24 mouse cellular contexts compared by ENCODE assay signal in genomic region chr7:48841538-48841937, GRCm38 (mm10). TPM values are rescaled to one million over a fixed set of nuclear protein-coding genes. Genes with fewer than 3 reads are reported as not detected.
DNase-seq lines count a peak whose midpoint lies in the region; ATAC-seq and TF ChIP-seq lines count a peak whose summit lies in the region.
"Had no signal": no experiment of that assay in that cellular context is flagged by ENCODE, and none has a peak within 500 bp of the region (broad histone marks: within the 10 kb centered on the region; RNA-seq: fewer than 3 reads in every experiment).

No protein-coding gene starts in this region.

- H3K79me2 ChIP-seq in heart, adult 2 months (replicated peaks; ENCODE audit: control insufficient read depth, insufficient read depth, low read length), result no peaks in the 10 kb centered on the region

- no peak for TF ChIP-seq EP300 in heart, adult 2 months (IDR thresholded peaks at IDR 0.05; ENCODE audit: insufficient read depth, low read depth, low read length)
- no peak for TF ChIP-seq EP300 in heart, postnatal 0 days (IDR thresholded peaks at IDR 0.05; ENCODE audit: low read depth)

- 52% methylated on average over 4 of the region's 4 CpGs for WGBS in heart, adult 2 months
- WGBS in heart, embryonic 13.5 days, result 57% methylated on average over 4 of the region's 4 CpGs
- 25% methylated on average over 4 of the region's 4 CpGs for WGBS in heart, postnatal 0 days

- no peak for TF ChIP-seq CTCF in heart, adult 2 months (IDR thresholded peaks at IDR 0.05)
- TF ChIP-seq CTCF in heart, postnatal 0 days (IDR thresholded peaks at IDR 0.05; ENCODE audit: low read depth), result no peak

- ATAC-seq in heart, embryonic 13.5 days (ENCODE audit: extremely low read depth, insufficient number of reproducible peaks, low FRiP score, low TSS enrichment), result no peak
- ATAC-seq in heart, postnatal 0 days (ENCODE audit: insufficient read depth, low read depth), result no peak
- ATAC-seq: activated CD4-positive, CD25-positive, alpha-beta regulatory T cell, adult 4 months; forebrain, embryonic 16.5 days; intestine, embryonic 16.5 days; Patski had no signal

- H3K36me3 ChIP-seq in heart, adult 2 months (ENCODE audit: control insufficient read depth, insufficient read depth, low read length), result peaks cover 36% of the 10 kb centered on the region
- H3K36me3 ChIP-seq in heart, embryonic 13.5 days, result peaks cover 39% of the 10 kb centered on the region
- H3K36me3 ChIP-seq in heart, postnatal 0 days (replicated peaks; ENCODE audit: control insufficient read depth, insufficient read depth, low read length), result peaks cover 26% of the 10 kb centered on the region
- H3K36me3 ChIP-seq: embryonic facial prominence, embryonic 13.5 days; forebrain, embryonic 12.5 days; hindbrain, embryonic 15.5 days; kidney, embryonic 15.5 days had no signal

- TF ChIP-seq POLR2A in heart, adult 2 months (IDR thresholded peaks at IDR 0.05; ENCODE audit: insufficient read depth, low read depth, low read length), result no peak

- H3K4me1 ChIP-seq in heart, adult 2 months (ENCODE audit: control insufficient read depth, insufficient read depth, low read length), result peaks cover 1% of the 10 kb centered on the region
- H3K4me1 ChIP-seq in heart, embryonic 13.5 days, result peaks cover 92% of the 10 kb centered on the region
- H3K4me1 ChIP-seq in heart, postnatal 0 days (ENCODE audit: control insufficient read depth, insufficient read depth), result peaks cover 24% of the 10 kb centered on the region
- H3K4me1 ChIP-seq: forebrain, embryonic 12.5 days; hindbrain, embryonic 15.5 days had no signal

- DNase-seq in heart, adult 2 months, result no peak
- no peak for DNase-seq in heart, adult 11 months
- DNase-seq in heart, postnatal 36 days, result no peak
- no peak for DNase-seq in heart, postnatal 0 days (ENCODE audit: low spot score)
- no peak for DNase-seq in heart, postnatal 10 days
- DNase-seq in cerebellum, adult 18-20 months, result no peak
- DNase-seq: adrenal gland, adult 8-10 months; cerebellum, adult 11-12 months; cerebellum, adult 9-11 months; cerebellum, postnatal 36 days; gastrocnemius, postnatal 10 days; kidney, adult 2 months had no signal

- peak overlapping the region; percentile 75 for H3K4me2 ChIP-seq in heart, embryonic 13.5 days
- peak overlapping the region; percentile 72; the same call in 1 of the 2 replicates for H3K4me2 ChIP-seq in heart, postnatal 0 days (ENCODE audit: low read depth, low read length)
- H3K4me2 ChIP-seq: embryonic facial prominence, embryonic 13.5 days; forebrain, embryonic 12.5 days; hindbrain, embryonic 15.5 days; kidney, embryonic 15.5 days had no signal

- intact Hi-C loops in heart, adult 2 months (cut with DNase I), result no loop called here
- intact Hi-C loops in heart, postnatal 36 days (cut with DNase I), result no loop called here
- intact Hi-C loops in heart, postnatal 10 days (cut with DNase I), result loop anchor here (5.0 kb wide), 1 partner anchor 36 kb away; no protein-coding TSS in a partner anchor

- H3K27ac ChIP-seq in heart, adult 2 months, result peak overlapping the region; percentile 92
- peak overlapping the region; percentile 95 for H3K27ac ChIP-seq in heart, embryonic 13.5 days (replicated peaks)
- peak overlapping the region; percentile 94 for H3K27ac ChIP-seq in heart, postnatal 0 days (ENCODE audit: low read depth)
- H3K27ac ChIP-seq: embryonic facial prominence, embryonic 13.5 days; forebrain, embryonic 12.5 days; hindbrain, embryonic 15.5 days; kidney, embryonic 15.5 days had no signal

- H3K9me3 ChIP-seq in heart, embryonic 13.5 days, result no peaks in the 10 kb centered on the region
- H3K9me3 ChIP-seq in heart, postnatal 0 days (replicated peaks; ENCODE audit: control insufficient read depth, low read length), result no peaks in the 10 kb centered on the region
- H3K9me3 ChIP-seq: embryonic facial prominence, embryonic 13.5 days; forebrain, embryonic 12.5 days; hindbrain, embryonic 15.5 days; kidney, embryonic 15.5 days had no signal

- H3K27me3 ChIP-seq in heart, adult 2 months (ENCODE audit: control insufficient read depth, insufficient read depth, low read length), result no peaks in the 10 kb centered on the region
- H3K27me3 ChIP-seq in heart, embryonic 13.5 days (replicated peaks), result no peaks in the 10 kb centered on the region
- H3K27me3 ChIP-seq in heart, postnatal 0 days (ENCODE audit: control insufficient read depth, insufficient read depth, low read length), result no peaks in the 10 kb centered on the region
- H3K27me3 ChIP-seq: CH12.LX; embryonic facial prominence, embryonic 13.5 days; kidney, embryonic 15.5 days; Patski had no signal

- H3K9ac ChIP-seq in heart, adult 2 months (ENCODE audit: low read depth, low read length), result no peak overlapping the region; the same call in 1 of the 2 replicates
- H3K9ac ChIP-seq in heart, embryonic 13.5 days, result 0 out of 2 replicates have a peak overlapping the region, but pooled peaks have one; percentile 88
- H3K9ac ChIP-seq in heart, postnatal 0 days (replicated peaks; ENCODE audit: low read depth, low read length), result no peak overlapping the region
- H3K9ac ChIP-seq: embryonic facial prominence, embryonic 13.5 days; forebrain, embryonic 12.5 days; hindbrain, embryonic 15.5 days; kidney, embryonic 15.5 days had no signal

- no peak overlapping the region for H3K4me3 ChIP-seq in heart, adult 2 months
- no peak overlapping the region for H3K4me3 ChIP-seq in heart, embryonic 13.5 days
- H3K4me3 ChIP-seq in heart, postnatal 0 days (ENCODE audit: low read depth, low read length), result no peak overlapping the region
- H3K4me3 ChIP-seq: embryonic facial prominence, embryonic 13.5 days; forebrain, embryonic 12.5 days; hindbrain, embryonic 15.5 days; kidney, embryonic 15.5 days had no signal

RNA-seq across cellular contexts. Expression of gene Csrp3, which starts 6.3 kb away (rescaled TPM):
- 1,000 to 10,000 TPM; 1,931 to 2,301 TPM for total RNA-seq in heart, adult 2 months (2021)
- polyA plus RNA-seq in heart, adult 2 months (2012; rRNA removed), result 773 and 781 TPM in 2 replicates
- 1,256 and 1,437 TPM in 2 replicates for polyA plus RNA-seq in heart, embryonic 13.5 days (2015; fragmentation: Nextera tagmentation; extraction: Ambion mirVana)
- 1,000 to 10,000 TPM; 2,107 to 2,284 TPM for total RNA-seq in heart, postnatal 36 days (2021)
- 1,353 and 1,464 TPM in 2 replicates for total RNA-seq in heart, postnatal 0 days (2014; rRNA removed; ENCODE audit: low replicate concordance)
- 1,907 and 1,928 TPM in 2 replicates for polyA plus RNA-seq in heart, postnatal 0 days (2015; fragmentation: Nextera tagmentation; extraction: Ambion mirVana)
- 1,000 to 10,000 TPM; 1,601 to 1,720 TPM for total RNA-seq in heart, postnatal 10 days (2021)
- total RNA-seq: adrenal gland, adult 8-10 months had no signal
- polyA plus RNA-seq: activated CD4-positive, CD25-positive, alpha-beta regulatory T cell, adult 4 months; forebrain, embryonic 16.5 days; frontal cortex, adult 2 months; hindbrain, embryonic 11.5 days; Patski had no signal

RNA-seq across cellular contexts. Expression of gene E2f8, which starts 39.9 kb away (rescaled TPM):
- 1 to 10 TPM; 1.3 to 1.6 TPM for total RNA-seq in heart, adult 2 months (2021)
- polyA plus RNA-seq in heart, adult 2 months (2012; rRNA removed), result 0.23 and 0.31 TPM in 2 replicates
- 18.6 and 19.9 TPM in 2 replicates for polyA plus RNA-seq in heart, embryonic 13.5 days (2015; fragmentation: Nextera tagmentation; extraction: Ambion mirVana)
- under 1 TPM; 0.68 to 0.92 TPM for total RNA-seq in heart, postnatal 36 days (2021)
- 5.8 and 5.9 TPM in 2 replicates for total RNA-seq in heart, postnatal 0 days (2014; rRNA removed; ENCODE audit: low replicate concordance)
- 3.0 and 3.5 TPM in 2 replicates for polyA plus RNA-seq in heart, postnatal 0 days (2015; fragmentation: Nextera tagmentation; extraction: Ambion mirVana)
- total RNA-seq in heart, postnatal 10 days (2021), result 1 to 10 TPM; 4.7 to 4.8 TPM

RNA-seq across cellular contexts. Expression of gene Zdhhc13, which starts 52.7 kb away (rescaled TPM):
- 10 to 100 TPM; 10.9 to 11.0 TPM for total RNA-seq in heart, adult 2 months (2021)
- polyA plus RNA-seq in heart, adult 2 months (2012; rRNA removed), result 7.1 and 15.1 TPM in 2 replicates
- 31.1 and 32.5 TPM in 2 replicates for polyA plus RNA-seq in heart, embryonic 13.5 days (2015; fragmentation: Nextera tagmentation; extraction: Ambion mirVana)
- total RNA-seq in heart, postnatal 36 days (2021), result 10 to 100 TPM; 13.5 to 14.3 TPM
- 51.6 and 58.5 TPM in 2 replicates for total RNA-seq in heart, postnatal 0 days (2014; rRNA removed; ENCODE audit: low replicate concordance)
- polyA plus RNA-seq in heart, postnatal 0 days (2015; fragmentation: Nextera tagmentation; extraction: Ambion mirVana), result 26.9 and 29.5 TPM in 2 replicates
- total RNA-seq in heart, postnatal 10 days (2021), result 10 to 100 TPM; 13.9 to 16.5 TPM
